Mouse (Mus musculus) C2C12 (cell line): Measurements from ENCODE around the gene Slc35f4. TPM values are rescaled to one million over a fixed set of nuclear protein-coding genes. Genes with fewer than 3 reads are reported as not detected.

ENCODE experiments used
- H3K27me3 ChIP-seq: one replicate; pipeline ENCODE4 v1.6.1; 2011; ENCODE audit not compliant: control insufficient read depth, insufficient read depth, insufficient read length
- H3K36me3 ChIP-seq: one replicate; pipeline ENCODE4 v1.6.1; 2011; ENCODE audit not compliant: control insufficient read depth, insufficient read depth
- H3K4me3 ChIP-seq: one replicate; pipeline ENCODE4 v1.5.1; 2011; ENCODE audit warnings: mild to moderate bottlenecking, control low read depth; ENCODE audit not compliant: poor library complexity, insufficient read depth, severe bottlenecking
- H3K79me2 ChIP-seq: one replicate; pipeline ENCODE4 v1.6.1; 2011; ENCODE audit not compliant: control insufficient read depth, insufficient read depth
- H3K79me3 ChIP-seq: one replicate; pipeline ENCODE4 v1.6.1; 2011; ENCODE audit warnings: low read depth, control low read depth
- H3ac ChIP-seq: one replicate; pipeline ENCODE3; 2011; ENCODE audit warnings: low read depth; ENCODE audit not compliant: control insufficient read depth, insufficient read length
- CEBPB ChIP-seq: IDR thresholded peaks from one replicate; pipeline ENCODE4 v1.6.1; 2011; ENCODE audit warnings: low read depth, mild to moderate bottlenecking, control low read depth, moderate library complexity
- CTCF ChIP-seq: IDR thresholded peaks from one replicate; pipeline ENCODE4 v1.5.1; 2011; ENCODE audit not compliant: control insufficient read depth, insufficient read depth, insufficient read length
- FOSL1 ChIP-seq: IDR thresholded peaks from one replicate; pipeline ENCODE4 v1.8.0; 2011; ENCODE audit warnings: mild to moderate bottlenecking, low read length; ENCODE audit not compliant: poor library complexity, insufficient read depth, severe bottlenecking
- MAX ChIP-seq: IDR thresholded peaks from one replicate; pipeline ENCODE4 v1.6.1; 2011; ENCODE audit warnings: mild to moderate bottlenecking, control low read depth
- MYOD1 ChIP-seq: IDR thresholded peaks from one replicate; pipeline ENCODE4 v1.6.1; 2011; ENCODE audit warnings: low read depth; ENCODE audit not compliant: control insufficient read depth, insufficient read length
- MYOG ChIP-seq: IDR thresholded peaks from one replicate; pipeline ENCODE4 v1.6.1; 2011; ENCODE audit not compliant: control insufficient read depth, insufficient read length; ENCODE audit errors: extremely low read depth
- USF1 ChIP-seq: IDR thresholded peaks from one replicate; pipeline ENCODE4 v1.6.1; 2011; ENCODE audit warnings: low read depth, mild to moderate bottlenecking, control low read depth, moderate library complexity
- polyA plus RNA-seq: library from polyadenylated mRNA; unstranded; fragments of >200 nt; fragmentation: generic; extraction: Trizol; gene quantifications from one replicate; pipeline ENCODE4 v1.2.1, GENCODE M21; 2012; ENCODE audit warnings: missing spikeins

Slc35f4 gene
- polyA plus RNA-seq, 1 experiment = not detected

DNA sequence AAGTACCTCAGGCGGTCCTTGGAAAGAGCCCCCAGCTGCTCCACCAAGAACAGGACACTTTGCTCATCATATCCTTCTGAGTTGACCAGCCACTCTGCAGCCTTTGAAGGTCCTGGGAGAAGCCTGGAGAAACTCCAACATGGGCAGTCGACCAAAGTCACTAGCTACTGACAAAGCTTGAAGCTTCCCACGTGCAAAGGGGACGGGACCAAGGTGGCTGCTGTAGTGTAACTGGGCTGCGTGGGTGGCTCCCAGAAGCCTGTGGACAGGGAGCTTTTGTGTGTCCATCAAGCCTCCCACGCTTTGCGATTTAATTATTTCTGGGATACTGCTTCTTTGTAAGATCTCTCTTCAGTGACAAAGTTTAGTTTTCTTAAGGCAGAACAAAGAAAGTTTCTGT lies 211.9 kb downstream of the Slc35f4 start:
- no peaks in the 10 kb centered on the region for H3K79me3 ChIP-seq
- H3K27me3 ChIP-seq = no peaks in the 10 kb centered on the region
- no peak overlapping the region for H3K4me3 ChIP-seq
- no peaks in the 10 kb centered on the region for H3K79me2 ChIP-seq
- H3K36me3 ChIP-seq = no peaks in the 10 kb centered on the region
- no peak overlapping the region for H3ac ChIP-seq
- TF ChIP-seq CEBPB (no peak), MYOG (no peak)

DNA sequence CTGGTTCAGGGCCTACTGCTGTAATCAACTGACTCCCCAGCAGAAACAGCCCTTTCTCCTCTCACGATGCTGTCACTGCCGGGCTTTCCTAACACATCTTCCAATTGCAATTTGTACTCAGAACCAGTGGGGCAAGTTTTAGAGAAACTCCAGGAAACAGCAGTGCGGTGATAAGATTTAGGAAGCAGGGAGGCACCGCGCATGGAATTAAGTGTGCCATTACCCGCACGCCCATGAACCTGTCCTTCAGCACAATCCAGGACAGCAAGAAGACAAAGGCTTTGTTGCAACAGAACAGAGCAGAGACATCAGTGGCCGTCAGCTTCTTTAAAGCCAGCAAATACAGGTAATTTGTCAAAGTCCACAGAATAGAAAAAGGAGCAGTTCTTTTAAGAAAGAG lies 212.5 kb downstream of the Slc35f4 start:
- TF ChIP-seq MAX (no peak), MYOD1 (no peak), CTCF (no peak), USF1 (no peak)

GRCm38 (mm10) chr14:49311548-49311947 lies 214.3 kb downstream of the Slc35f4 start:
- H3K36me3 ChIP-seq = no peaks in the 10 kb centered on the region
- no peaks in the 10 kb centered on the region for H3K79me2 ChIP-seq
- H3K79me3 ChIP-seq = no peaks in the 10 kb centered on the region
- H3K4me3 ChIP-seq = no peak overlapping the region
- no peaks in the 10 kb centered on the region for H3K27me3 ChIP-seq
- no peak for TF ChIP-seq MYOD1
- TF ChIP-seq USF1 = no peak
- no peak for TF ChIP-seq MAX
- no peak for TF ChIP-seq FOSL1
- no peak for TF ChIP-seq MYOG
- no peak for TF ChIP-seq CTCF
- no peak for TF ChIP-seq CEBPB
- H3ac ChIP-seq = no peak overlapping the region

More for the DNA sequence above, 212.5 kb downstream of the Slc35f4 start:
- H3K79me3 ChIP-seq = no peaks in the 10 kb centered on the region
- H3K4me3 ChIP-seq = no peak overlapping the region
- no peaks in the 10 kb centered on the region for H3K36me3 ChIP-seq
- H3K27me3 ChIP-seq = no peaks in the 10 kb centered on the region
- H3ac ChIP-seq = no peak overlapping the region
- no peaks in the 10 kb centered on the region for H3K79me2 ChIP-seq

DNA sequence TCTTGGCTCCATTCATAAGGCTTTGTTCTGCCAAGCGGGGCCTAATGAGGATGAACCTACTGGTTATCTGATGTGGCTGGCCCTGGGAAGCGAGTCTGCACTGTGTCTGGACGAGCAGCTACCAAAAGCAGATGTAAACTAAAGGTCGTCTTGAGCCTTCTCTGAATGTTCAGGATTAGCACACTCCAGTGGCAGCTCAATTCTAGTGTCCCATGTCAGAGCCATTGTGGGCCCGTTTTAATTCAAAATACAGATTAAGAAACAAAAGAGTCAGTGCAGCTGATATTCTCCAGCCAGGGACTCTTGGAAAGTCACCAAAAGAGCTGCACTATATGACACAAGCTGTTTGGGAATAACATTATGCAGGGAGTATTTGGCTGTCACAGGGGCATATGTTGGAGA lies 214.8 kb downstream of the Slc35f4 start:
- no peaks in the 10 kb centered on the region for H3K79me3 ChIP-seq
- H3ac ChIP-seq = no peak overlapping the region
- no peak overlapping the region for H3K4me3 ChIP-seq
- H3K79me2 ChIP-seq = no peaks in the 10 kb centered on the region
- H3K27me3 ChIP-seq = no peaks in the 10 kb centered on the region
- TF ChIP-seq MYOG (no peak), CTCF (no peak), USF1 (no peak), CEBPB (no peak), MYOD1 (no peak), FOSL1 (no peak), MAX (no peak)
- H3K36me3 ChIP-seq = no peaks in the 10 kb centered on the region

DNA sequence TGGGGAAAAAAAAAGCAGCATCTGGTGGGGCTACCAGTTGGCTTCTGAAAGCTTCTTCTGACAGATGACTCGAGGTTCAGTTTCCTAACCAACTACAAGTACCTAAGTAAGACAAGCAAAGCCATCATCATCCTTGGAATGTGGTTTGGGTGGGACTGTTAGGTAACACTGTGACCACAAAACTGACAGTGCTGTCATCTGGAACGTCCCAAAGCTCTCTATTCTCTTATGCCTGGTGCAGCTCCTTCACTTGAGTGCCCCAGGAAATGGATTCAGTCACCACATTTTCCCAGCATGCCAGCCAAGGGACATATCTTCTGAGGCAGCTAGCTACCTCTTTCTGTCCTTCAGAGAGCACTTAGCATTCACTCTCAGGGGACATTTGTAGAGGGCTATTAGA lies 216.2 kb downstream of the Slc35f4 start:
- Histone ChIP-seq H3ac (no peak overlapping the region), H3K79me3 (no peaks in the 10 kb centered on the region), H3K36me3 (no peaks in the 10 kb centered on the region), H3K27me3 (no peaks in the 10 kb centered on the region), H3K4me3 (no peak overlapping the region), H3K79me2 (no peaks in the 10 kb centered on the region)
- TF ChIP-seq FOSL1 (no peak), MYOD1 (no peak), MYOG (no peak), USF1 (no peak), CEBPB (no peak), CTCF (no peak), MAX (no peak)

DNA sequence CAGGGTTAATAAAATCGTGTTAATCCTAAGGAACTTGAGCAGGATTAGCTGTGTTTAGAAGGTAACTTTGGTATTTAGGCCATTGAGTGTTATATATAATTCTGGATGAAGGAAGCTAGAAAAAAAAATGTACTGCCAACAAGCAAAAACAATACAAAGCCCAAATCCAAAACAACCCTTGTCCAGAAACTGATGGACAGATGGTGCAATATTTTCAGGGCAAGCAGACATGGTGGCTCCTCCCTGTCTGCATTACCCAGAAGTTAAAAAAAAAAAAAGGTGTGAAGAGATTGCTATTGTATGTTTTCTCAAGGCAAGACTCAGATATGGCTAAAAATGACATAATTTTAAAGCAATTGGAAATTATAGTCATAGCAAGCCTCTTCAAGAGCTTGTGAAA lies 217.3 kb downstream of the Slc35f4 start:
- Histone ChIP-seq H3K4me3 (no peak overlapping the region), H3K79me3 (no peaks in the 10 kb centered on the region), H3ac (no peak overlapping the region), H3K79me2 (no peaks in the 10 kb centered on the region), H3K27me3 (no peaks in the 10 kb centered on the region), H3K36me3 (no peaks in the 10 kb centered on the region)
- TF ChIP-seq CTCF (no peak), CEBPB (no peak), USF1 (no peak), MYOG (no peak), MYOD1 (no peak)
